Mouse (Mus musculus): Measurements from ENCODE around the gene Itpk1. TPM values are rescaled to one million over a fixed set of nuclear protein-coding genes. Genes with fewer than 3 reads are reported as not detected.

Itpk1 gene
- polyA plus RNA-seq, 1 experiment from 2014 or later = 4.8 TPM

GRCm38 (mm10) chr12:102681590-102681989 is 23.1 kb downstream of the Itpk1 start:
- Histone ChIP-seq H3K4me1 (peaks cover 38% of the 10 kb centered on the region), H3K4me3 (no peak overlapping the region), H3K27me3 (ENCODE audit: insufficient read depth, poor library complexity, severe bottlenecking) (no peaks in the 10 kb centered on the region), H3K9me3 (no peaks in the 10 kb centered on the region), H3K36me3 (no peaks in the 10 kb centered on the region), H3K27ac (0 out of 2 replicates have a peak overlapping the region, but pooled peaks have one; percentile 14)
- WGBS = 73% methylated on average over 7 of the region's 7 CpGs
- DNase-seq (ENCODE audit: low spot score) = no peak

GRCm38 (mm10) chr12:102678820-102679219 is 25.9 kb downstream of the Itpk1 start:
- H3K4me1 ChIP-seq = peaks cover 17% of the 10 kb centered on the region
- WGBS = 68% methylated on average over 6 of the region's 6 CpGs
- H3K27ac ChIP-seq = no peak overlapping the region
- 0 out of 2 replicates have a peak, but pooled peaks cover 3% of the 10 kb centered on the region for H3K27me3 ChIP-seq (ENCODE audit: insufficient read depth, poor library complexity, severe bottlenecking)
- DNase-seq (ENCODE audit: low spot score) = no peak
- H3K36me3 ChIP-seq = no peaks in the 10 kb centered on the region
- no peaks in the 10 kb centered on the region for H3K9me3 ChIP-seq
- H3K4me3 ChIP-seq = no peak overlapping the region

DNA sequence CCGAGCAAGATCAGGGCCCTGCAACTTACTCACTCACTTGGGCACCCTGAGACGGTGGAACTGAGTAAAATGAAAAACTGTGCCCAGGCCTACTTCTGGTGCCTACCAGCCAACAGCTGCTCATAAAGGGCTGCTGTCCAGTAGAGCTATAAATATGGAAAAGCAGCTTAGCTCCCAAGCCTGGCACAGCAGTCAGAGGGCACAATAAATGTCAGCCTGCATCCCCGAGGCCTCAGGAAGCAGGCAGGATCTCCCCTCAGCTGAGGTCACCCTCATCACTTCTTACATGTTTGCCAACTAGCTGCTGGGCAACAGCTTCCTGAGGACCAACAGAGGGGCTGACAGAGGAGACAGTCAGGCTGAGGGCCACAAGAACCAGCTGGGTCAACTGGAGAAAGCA is 27.6 kb downstream of the Itpk1 start:
- H3K27ac ChIP-seq = no peak overlapping the region
- DNase-seq (ENCODE audit: low spot score) = no peak
- 0 out of 2 replicates have a peak, but pooled peaks cover 3% of the 10 kb centered on the region for H3K27me3 ChIP-seq (ENCODE audit: insufficient read depth, poor library complexity, severe bottlenecking)
- H3K4me3 ChIP-seq = no peak overlapping the region
- H3K4me1 ChIP-seq = peaks cover 16% of the 10 kb centered on the region
- H3K36me3 ChIP-seq = no peaks in the 10 kb centered on the region
- no peaks in the 10 kb centered on the region for H3K9me3 ChIP-seq
- WGBS = 84% methylated on average over 3 of the region's 3 CpGs

GRCm38 (mm10) chr12:102674556-102674955 is 30.2 kb downstream of the Itpk1 start:
- Histone ChIP-seq H3K4me3 (no peak overlapping the region), H3K36me3 (no peaks in the 10 kb centered on the region), H3K9me3 (no peaks in the 10 kb centered on the region), H3K27me3 (ENCODE audit: insufficient read depth, poor library complexity, severe bottlenecking) (0 out of 2 replicates have a peak, but pooled peaks cover 3% of the 10 kb centered on the region), H3K27ac (no peak overlapping the region), H3K4me1 (peaks cover 7% of the 10 kb centered on the region)
- no peak for DNase-seq (ENCODE audit: low spot score)
- 88% methylated on average over 10 of the region's 10 CpGs for WGBS

GRCm38 (mm10) chr12:102674123-102674522 is 30.6 kb downstream of the Itpk1 start:
- no peak overlapping the region for H3K4me3 ChIP-seq
- 80% methylated on average over 13 of the region's 13 CpGs for WGBS
- no peak overlapping the region for H3K27ac ChIP-seq
- DNase-seq (ENCODE audit: low spot score) = no peak
- peaks cover 7% of the 10 kb centered on the region for H3K4me1 ChIP-seq
- H3K9me3 ChIP-seq = no peaks in the 10 kb centered on the region
- no peaks in the 10 kb centered on the region for H3K36me3 ChIP-seq
- H3K27me3 ChIP-seq (ENCODE audit: insufficient read depth, poor library complexity, severe bottlenecking) = 0 out of 2 replicates have a peak, but pooled peaks cover 3% of the 10 kb centered on the region

GRCm38 (mm10) chr12:102672857-102673839 is 31.6 kb downstream of the Itpk1 start:
- Histone ChIP-seq H3K9me3 (no peaks in the 10 kb centered on the region), H3K36me3 (no peaks in the 10 kb centered on the region), H3K27ac (no peak overlapping the region), H3K4me1 (peaks cover 4% of the 10 kb centered on the region; the same call in 1 of the 2 replicates), H3K27me3 (ENCODE audit: insufficient read depth, poor library complexity, severe bottlenecking) (0 out of 2 replicates have a peak, but pooled peaks cover 3% of the 10 kb centered on the region), H3K4me3 (no peak overlapping the region)
- no peak for DNase-seq (ENCODE audit: low spot score)
- WGBS = 86% methylated on average over 20 of the region's 20 CpGs

DNA sequence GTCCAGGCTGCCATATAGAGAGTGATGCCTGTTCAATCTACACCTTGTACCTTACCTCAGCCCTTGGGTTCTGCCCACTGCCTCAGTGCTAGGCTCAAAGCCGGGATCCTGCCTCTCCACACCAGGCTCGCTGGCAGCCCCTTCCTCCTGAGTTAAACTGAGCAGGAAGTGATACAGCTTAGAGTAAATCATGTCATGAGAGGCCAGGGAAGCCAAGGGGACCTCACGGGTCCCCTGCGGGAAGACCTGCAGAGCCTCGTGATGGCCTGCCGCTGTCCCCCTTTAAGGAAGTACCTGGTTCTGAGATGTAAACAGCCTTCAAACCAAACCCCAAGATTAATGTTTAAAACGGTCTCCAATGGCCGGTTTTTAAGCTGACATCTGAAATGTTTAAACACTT is 32.6 kb downstream of the Itpk1 start:
- no peak overlapping the region for H3K4me3 ChIP-seq
- H3K27ac ChIP-seq = no peak overlapping the region
- H3K27me3 ChIP-seq (ENCODE audit: insufficient read depth, poor library complexity, severe bottlenecking) = 0 out of 2 replicates have a peak, but pooled peaks cover 3% of the 10 kb centered on the region
- WGBS = 73% methylated on average over 8 of the region's 8 CpGs
- H3K9me3 ChIP-seq = no peaks in the 10 kb centered on the region
- no peak for DNase-seq (ENCODE audit: low spot score)
- no peaks in the 10 kb centered on the region for H3K36me3 ChIP-seq
- peaks cover 4% of the 10 kb centered on the region; the same call in 1 of the 2 replicates for H3K4me1 ChIP-seq

GRCm38 (mm10) chr12:102670848-102671247 is 33.9 kb downstream of the Itpk1 start:
- Histone ChIP-seq H3K36me3 (no peaks in the 10 kb centered on the region), H3K27me3 (ENCODE audit: insufficient read depth, poor library complexity, severe bottlenecking) (0 out of 2 replicates have a peak, but pooled peaks cover 3% of the 10 kb centered on the region), H3K27ac (no peak overlapping the region), H3K4me1 (peaks cover 4% of the 10 kb centered on the region; the same call in 1 of the 2 replicates), H3K9me3 (no peaks in the 10 kb centered on the region), H3K4me3 (no peak overlapping the region)
- DNase-seq (ENCODE audit: low spot score) = no peak
- 71% methylated on average over 8 of the region's 8 CpGs for WGBS

DNA sequence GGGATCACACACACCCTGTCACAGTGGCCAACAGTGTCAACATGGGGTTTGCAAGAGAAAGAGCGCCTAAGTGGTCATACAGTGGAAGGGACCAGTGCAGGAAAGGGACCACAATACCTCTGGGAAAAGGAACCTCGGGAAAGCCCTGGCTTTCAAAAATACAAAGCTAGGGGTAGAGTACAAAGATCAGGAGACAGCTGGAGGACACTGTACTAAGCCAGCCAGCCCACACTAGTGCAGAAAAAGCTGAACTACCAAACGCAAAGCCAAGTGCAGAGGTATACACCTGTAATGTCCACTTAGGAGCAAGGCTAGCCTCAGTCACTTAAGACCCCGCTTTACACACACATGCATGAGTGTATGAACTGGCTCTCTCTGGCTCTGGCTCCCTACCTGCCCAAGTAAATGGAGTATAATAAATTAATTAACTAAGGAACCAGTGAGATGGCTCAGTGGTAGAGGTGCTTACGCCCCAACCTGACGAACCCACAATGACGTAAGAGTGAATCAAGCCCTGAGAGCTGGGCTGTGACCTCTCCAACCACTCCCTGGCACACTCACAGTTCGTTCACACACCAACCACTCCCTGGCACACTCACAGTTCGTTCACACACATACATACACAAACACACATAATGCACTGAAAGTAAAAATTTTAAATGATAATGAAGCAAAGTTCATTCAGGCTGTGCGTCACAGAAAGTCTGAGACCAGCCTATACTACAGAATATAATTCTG is 39.1 kb downstream of the Itpk1 start:
- no peaks in the 10 kb centered on the region for H3K9me3 ChIP-seq
- no peak overlapping the region for H3K4me3 ChIP-seq
- no peak for DNase-seq (ENCODE audit: low spot score)
- no peaks in the 10 kb centered on the region for H3K27me3 ChIP-seq (ENCODE audit: insufficient read depth, poor library complexity, severe bottlenecking)
- H3K36me3 ChIP-seq = no peaks in the 10 kb centered on the region
- 0 out of 2 replicates have a peak, but pooled peaks cover 3% of the 10 kb centered on the region for H3K4me1 ChIP-seq
- 86% methylated on average over 10 of the region's 10 CpGs for WGBS
- no peak overlapping the region for H3K27ac ChIP-seq

GRCm38 (mm10) chr12:102664052-102664448 is 40.7 kb downstream of the Itpk1 start:
- WGBS = 83% methylated on average over 2 of the region's 2 CpGs
- H3K9me3 ChIP-seq = no peaks in the 10 kb centered on the region
- H3K4me1 ChIP-seq = 0 out of 2 replicates have a peak, but pooled peaks cover 3% of the 10 kb centered on the region
- no peak for DNase-seq (ENCODE audit: low spot score)
- no peak overlapping the region for H3K4me3 ChIP-seq
- H3K27me3 ChIP-seq (ENCODE audit: insufficient read depth, poor library complexity, severe bottlenecking) = no peaks in the 10 kb centered on the region
- H3K27ac ChIP-seq = no peak overlapping the region
- no peaks in the 10 kb centered on the region for H3K36me3 ChIP-seq

- no peak overlapping the region for H3K4me3 ChIP-seq
Observed at GRCm38 (mm10) chr12:102663349-102664051, 41.2 kb downstream of the Itpk1 start.

DNA sequence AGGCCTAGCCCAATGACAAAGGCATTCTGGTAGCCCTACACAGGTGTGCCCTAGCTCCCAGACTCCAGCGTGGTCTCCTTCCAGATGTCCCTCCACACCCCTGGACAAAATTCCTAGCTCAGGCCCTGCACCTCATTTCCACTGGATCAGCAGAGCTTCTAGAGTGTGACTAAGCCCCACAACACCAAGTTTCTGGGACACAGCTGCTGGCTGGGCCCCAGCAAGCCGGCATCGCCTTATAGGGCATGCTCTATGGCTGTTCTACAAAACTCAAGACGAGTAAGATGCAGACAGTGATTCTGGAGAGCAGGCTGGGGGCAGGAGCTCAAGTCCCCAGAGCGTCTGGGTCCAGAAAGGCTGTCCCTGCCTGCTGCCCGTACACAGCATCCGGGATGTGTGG is 43.0 kb downstream of the Itpk1 start:
- DNase-seq (ENCODE audit: low spot score) = no peak
- Histone ChIP-seq H3K4me1 (0 out of 2 replicates have a peak, but pooled peaks cover 7% of the 10 kb centered on the region), H3K27ac (no peak overlapping the region), H3K27me3 (ENCODE audit: insufficient read depth, poor library complexity, severe bottlenecking) (no peaks in the 10 kb centered on the region), H3K4me3 (no peak overlapping the region), H3K9me3 (no peaks in the 10 kb centered on the region), H3K36me3 (no peaks in the 10 kb centered on the region)
- 77% methylated on average over 7 of the region's 7 CpGs for WGBS

More at GRCm38 (mm10) chr12:102663349-102664051, 41.2 kb downstream of the Itpk1 start:
- Histone ChIP-seq H3K9me3 (no peaks in the 10 kb centered on the region), H3K27ac (no peak overlapping the region), H3K36me3 (no peaks in the 10 kb centered on the region), H3K4me1 (0 out of 2 replicates have a peak, but pooled peaks cover 3% of the 10 kb centered on the region), H3K27me3 (ENCODE audit: insufficient read depth, poor library complexity, severe bottlenecking) (no peaks in the 10 kb centered on the region)
- 78% methylated on average over 11 of the region's 11 CpGs for WGBS
- DNase-seq (ENCODE audit: low spot score) = no peak

Data from heart, embryonic 10.5 days (tissue).